Mouse (Mus musculus) small intestine, adult 2 months (tissue): ENCODE results near the gene Oas3.

Source experiments
- CTCF ChIP-seq: fragments of 200-500 bp; IDR thresholded peaks from 2 replicates; pipeline ENCODE4 v1.5.1; 2012; ENCODE audit warnings: low read depth, mild to moderate bottlenecking, control low read depth, inconsistent platforms, low read length, moderate library complexity, mixed read lengths; ENCODE audit not compliant: insufficient replicate concordance, insufficient read length; ENCODE audit errors: extremely low read depth
- POLR2A ChIP-seq: fragments of 200-500 bp; IDR thresholded peaks from 2 replicates; pipeline ENCODE4 v1.6.1; 2012; ENCODE audit warnings: low read depth, mild to moderate bottlenecking, control low read depth, inconsistent platforms, low read length, moderate library complexity

DNA sequence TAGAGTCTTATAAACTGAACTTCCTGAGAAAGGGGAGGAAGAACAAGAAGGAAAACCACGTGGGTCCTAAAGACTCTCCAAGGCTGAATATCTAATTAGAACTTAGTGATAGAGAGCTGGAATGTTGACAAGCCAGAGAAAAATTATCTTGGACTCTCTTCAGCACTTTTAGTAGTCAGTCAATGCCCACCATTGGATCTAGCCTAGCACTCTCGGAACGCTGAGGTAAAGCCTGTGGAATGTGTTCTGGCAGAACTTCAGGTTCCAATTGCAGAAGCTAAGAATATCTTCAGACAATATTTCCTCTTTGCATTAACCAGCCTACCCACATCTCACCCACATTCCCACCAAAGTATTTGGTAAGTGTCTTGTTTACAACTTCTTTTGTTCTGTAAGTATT lies 2.5 kb upstream of the Oas3 start:
- TF ChIP-seq CTCF = no peak
- no peak for TF ChIP-seq POLR2A
